Mouse (Mus musculus) yolk sac, embryonic 10.5 days (tissue): ENCODE results near the gene Cbr2.

ENCODE experiments used
- DNase-seq: peaks from one replicate; pipeline ENCODE4 v3.0.0-alpha.2; 2017; ENCODE audit warnings: low spot score

Cbr2 gene

DNA sequence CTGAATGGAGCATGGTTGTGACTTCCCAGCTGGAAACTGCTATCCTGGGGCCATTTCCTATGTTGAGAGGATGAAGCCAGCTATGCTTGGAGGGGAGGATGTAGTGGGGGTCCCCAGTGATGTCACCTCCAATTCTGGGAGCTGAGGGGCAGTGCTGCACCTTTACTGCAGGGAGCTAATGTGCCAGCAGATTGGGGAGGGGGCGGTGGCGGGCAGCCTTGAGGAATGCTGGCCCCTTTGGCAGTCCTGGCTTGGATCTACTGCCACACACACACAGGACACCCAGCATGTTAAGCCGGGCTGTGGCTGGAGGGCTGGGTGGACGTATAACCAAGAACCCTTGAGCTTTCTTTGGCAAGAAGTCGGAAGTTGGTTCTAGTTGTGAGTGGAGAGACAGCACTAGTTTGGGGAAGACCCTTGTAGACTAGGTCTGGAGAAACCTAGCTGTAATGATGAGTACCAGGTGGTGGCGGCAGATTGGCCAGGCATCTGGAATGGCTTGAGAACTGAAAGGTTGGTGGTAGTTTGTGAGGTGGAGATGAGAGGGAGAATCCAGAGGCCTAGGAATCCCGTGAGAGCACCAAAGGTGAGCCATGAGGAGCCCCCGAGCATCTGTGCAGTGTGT lies 19.8 kb downstream of the Cbr2 start:
- no peak for DNase-seq

- DNase-seq: no peak
These were observed 21.2 kb downstream of the Cbr2 start for GRCm38 (mm10) chr11:120710672-120711071.

DNA sequence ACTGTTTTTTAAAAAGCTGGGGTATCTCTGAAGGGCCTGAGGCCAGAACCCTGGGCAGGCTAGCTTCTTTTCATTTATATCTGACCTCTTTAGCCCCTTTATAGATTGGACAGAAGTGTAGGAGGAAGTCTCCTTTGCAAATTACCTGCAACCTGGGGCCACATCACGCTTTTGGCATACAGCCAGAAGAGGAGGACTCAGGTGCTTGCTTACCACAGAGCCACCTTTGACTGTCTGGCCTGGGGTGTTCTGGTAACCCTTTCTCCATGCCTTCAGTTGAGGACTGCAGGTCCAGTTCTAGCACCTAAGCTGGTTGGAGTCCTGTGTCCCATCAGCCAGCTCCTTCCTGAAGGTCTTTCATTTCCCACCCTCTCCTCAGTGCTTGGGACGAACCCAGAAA lies 22.4 kb downstream of the Cbr2 start:
- no peak for DNase-seq

DNA sequence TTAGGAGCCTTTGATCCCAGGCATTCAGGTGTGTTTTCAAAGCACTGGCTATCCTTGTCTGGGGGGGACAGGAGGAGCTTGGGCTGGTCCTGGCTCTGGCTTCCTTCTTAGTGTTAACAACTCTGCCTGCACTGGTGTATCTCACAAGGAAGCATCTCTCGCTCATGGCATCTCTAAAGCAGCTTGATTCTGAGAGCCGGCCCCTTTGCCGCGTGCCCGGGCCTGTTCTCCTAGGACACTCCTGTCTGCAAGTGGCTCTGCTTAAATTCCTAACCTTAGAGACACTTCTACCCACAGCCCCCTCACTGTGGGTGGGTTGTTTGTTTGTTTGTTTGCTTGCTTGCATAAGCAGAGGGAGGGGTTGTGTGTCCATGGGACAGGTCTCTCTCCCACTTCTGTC lies 23.9 kb downstream of the Cbr2 start:
- no peak for DNase-seq

GRCm38 (mm10) chr11:120707225-120707624 lies 24.7 kb downstream of the Cbr2 start:
- no peak for DNase-seq

GRCm38 (mm10) chr11:120706120-120706519 lies 25.8 kb downstream of the Cbr2 start:
- DNase-seq: no peak

DNA sequence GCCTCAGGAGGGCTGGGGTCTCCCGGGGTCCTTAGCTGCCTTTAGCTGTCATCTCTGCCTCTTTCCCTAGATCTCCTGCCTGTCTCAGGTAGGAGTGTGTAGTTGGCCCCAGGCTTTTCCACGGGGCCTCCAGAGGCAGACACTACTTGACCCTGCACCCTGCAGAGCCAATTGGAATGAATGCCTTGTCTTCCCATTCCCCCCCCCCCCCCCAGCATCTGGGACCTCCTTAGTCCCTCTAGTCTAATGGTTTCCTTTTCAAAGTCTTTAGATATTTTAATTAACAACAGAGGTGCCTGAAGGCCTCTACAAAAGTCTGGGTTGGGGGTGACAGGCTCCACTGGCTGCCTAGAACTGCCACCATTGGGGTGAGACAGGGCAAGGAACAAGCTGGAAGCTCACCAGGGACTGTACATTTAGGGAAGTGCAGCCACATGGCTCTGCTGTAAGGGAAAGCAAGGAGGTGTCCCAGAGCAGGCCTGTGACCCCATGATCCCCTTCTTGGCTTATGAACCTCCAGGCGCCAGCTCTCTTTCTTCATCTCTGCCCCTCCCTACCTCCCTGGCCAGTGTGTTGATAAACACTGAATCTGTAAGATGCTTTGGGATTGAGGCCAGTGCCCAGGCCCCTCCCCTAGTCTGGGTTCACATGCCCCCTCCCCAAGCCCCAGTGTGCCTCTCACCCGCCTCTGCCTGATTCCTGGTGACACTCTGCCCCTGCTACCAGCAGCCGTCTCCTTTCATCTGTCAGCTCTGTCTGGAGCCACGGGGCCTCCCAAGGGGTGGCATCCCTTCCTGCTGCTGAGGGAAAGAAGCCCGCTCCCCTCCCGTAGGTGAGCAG lies 27.2 kb downstream of the Cbr2 start:
- no peak for DNase-seq

DNA sequence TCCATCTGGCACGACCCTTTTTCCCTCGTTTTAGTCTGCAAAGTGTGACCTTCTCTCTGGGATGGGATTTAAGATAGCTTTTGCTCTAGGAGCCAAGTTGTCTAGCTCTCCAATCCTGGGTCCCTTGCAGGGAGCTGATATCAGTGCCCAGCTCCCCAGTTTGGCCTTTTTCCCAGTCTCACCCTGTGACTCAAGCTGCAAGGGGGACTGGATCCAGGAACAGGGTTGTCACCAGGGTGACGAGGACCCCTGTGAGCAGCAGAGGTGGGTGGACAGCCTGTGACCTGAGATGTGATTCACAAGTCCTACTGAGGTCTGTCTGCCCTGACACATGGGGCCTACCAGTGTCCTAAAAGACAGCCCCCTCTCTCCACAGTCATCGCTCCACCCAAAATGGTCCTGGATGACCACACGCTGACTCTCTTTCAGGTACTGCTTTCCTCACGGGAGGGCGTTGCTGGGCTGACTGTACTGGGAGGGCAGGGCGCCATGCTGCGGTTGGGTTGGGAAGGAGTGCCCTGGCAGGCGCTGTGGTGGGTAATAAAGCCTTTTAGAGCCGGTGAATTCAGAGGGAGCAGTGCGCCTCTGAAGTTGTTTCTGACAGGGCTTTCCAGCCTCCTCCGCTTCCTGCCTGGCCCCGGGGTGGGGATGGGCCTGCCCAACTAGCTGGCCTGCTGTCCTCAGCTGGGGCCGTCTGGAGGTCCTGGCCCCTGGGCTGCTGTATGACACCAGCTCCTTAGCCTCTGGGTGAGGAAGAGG lies 28.0 kb downstream of the Cbr2 start:
- DNase-seq: no peak

- no peak for DNase-seq
These were observed 34.2 kb downstream of the Cbr2 start for GRCm38 (mm10) chr11:120697741-120698140.

DNA sequence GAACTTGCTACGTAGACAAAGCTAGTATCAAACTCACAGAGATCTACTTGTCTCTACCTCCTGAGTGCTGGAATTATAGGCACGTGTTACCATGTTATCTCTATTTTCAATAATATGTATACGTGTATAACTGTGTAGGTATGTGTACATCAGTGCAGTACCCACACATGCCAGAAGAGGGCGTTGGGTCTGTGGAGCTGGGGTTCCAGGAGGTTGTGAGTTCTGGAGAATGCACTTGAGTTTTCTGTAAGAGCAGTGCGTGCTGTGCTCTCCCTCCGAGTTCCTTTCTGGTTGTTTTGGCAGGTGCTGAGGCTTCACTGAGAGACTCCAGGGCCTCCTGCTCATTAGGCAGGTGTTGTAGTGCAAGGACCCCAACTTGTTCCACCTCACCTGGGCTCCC lies 35.3 kb downstream of the Cbr2 start:
- no peak for DNase-seq

GRCm38 (mm10) chr11:120695641-120696040 lies 36.3 kb downstream of the Cbr2 start:
- no peak for DNase-seq

DNA sequence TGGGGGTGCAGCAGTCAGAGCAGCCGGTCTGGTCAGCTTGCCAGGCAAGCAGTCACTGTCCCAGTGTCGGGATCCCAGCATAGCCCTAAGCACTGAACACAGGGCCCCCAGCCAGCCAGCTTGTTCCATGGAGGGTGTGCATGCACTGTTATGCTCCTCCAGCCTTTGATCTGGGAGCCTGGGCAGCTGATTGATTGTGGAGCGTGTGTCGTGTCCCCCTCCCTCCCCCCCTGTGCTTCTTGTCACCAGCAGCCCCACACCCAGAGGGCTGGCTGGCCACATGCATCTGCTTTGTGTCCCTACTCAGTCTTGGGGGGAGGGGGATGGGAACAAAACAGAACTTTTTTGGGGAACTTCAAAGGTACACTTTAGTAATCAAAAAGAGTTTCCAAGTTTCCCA lies 36.7 kb downstream of the Cbr2 start:
- DNase-seq: no peak

DNA sequence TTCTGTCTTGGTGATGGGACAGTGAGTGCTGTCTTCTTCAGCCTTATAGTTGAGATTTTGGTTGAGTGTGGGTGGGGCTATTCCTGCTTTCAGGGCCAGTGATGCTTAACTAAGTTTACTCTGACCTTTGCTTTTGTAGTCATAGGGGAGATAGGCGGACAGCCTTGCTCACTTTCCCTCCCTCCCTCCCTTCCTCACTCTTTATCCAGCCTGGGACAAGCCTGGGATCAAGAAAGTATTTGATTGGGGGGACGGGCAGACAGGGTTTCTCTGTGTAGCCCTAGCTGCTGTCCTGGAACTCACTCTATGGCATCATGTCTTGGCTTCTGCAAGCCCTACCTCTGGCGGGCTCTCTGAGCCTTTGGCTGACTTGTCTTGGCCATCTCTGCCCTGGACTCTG lies 38.5 kb downstream of the Cbr2 start:
- DNase-seq: no peak

GRCm38 (mm10) chr11:120692471-120693011 lies 39.4 kb downstream of the Cbr2 start:
- no peak for DNase-seq

GRCm38 (mm10) chr11:120689365-120689764 lies 42.5 kb downstream of the Cbr2 start:
- DNase-seq: no peak

GRCm38 (mm10) chr11:120686650-120687272 lies 45.2 kb downstream of the Cbr2 start:
- DNase-seq: no peak

- no peak for DNase-seq
These were observed 47.3 kb downstream of the Cbr2 start for GRCm38 (mm10) chr11:120684660-120685059.

GRCm38 (mm10) chr11:120684086-120684485 lies 47.8 kb downstream of the Cbr2 start:
- no peak for DNase-seq

GRCm38 (mm10) chr11:120683536-120683935 lies 48.4 kb downstream of the Cbr2 start:
- DNase-seq: no peak

DNA sequence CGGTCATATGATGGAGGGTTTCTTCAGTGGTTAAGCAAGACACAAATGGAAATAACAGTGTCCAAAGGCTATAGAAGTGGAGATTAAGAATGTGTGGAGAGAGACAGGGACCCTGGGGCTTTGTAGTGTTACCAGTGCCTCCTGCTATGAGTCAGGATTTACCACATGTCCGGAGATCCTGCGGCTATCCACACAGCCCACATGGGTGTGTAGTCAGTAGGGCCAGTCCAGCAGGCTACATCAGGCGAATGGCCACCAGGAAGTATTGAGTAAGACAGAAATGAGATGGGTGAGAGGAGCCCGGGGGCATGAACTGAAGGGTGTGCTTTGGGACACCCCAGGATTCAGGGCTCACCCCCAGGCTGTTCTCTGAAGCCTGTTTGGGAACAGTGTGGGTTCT lies 49.2 kb downstream of the Cbr2 start:
- no peak for DNase-seq

- DNase-seq: no peak
These were observed 52.0 kb downstream of the Cbr2 start for GRCm38 (mm10) chr11:120679909-120680308.
